Mouse (Mus musculus): ENCODE data around the gene Hist1h4f. TPM values are rescaled to one million over a fixed set of nuclear protein-coding genes. Genes with fewer than 3 reads are reported as not detected.
A peak's percentile ranks its signal among the peaks of the same experiment; 100 is the strongest.
"Not testable (repeated sequence)": the region's sequence is repeated elsewhere in the genome, so short reads cannot be mapped to it uniquely, and the experiment has no call there.

The Hist1h4f gene
- polyA plus RNA-seq, 1 experiment, result 25.6 TPM

DNA sequence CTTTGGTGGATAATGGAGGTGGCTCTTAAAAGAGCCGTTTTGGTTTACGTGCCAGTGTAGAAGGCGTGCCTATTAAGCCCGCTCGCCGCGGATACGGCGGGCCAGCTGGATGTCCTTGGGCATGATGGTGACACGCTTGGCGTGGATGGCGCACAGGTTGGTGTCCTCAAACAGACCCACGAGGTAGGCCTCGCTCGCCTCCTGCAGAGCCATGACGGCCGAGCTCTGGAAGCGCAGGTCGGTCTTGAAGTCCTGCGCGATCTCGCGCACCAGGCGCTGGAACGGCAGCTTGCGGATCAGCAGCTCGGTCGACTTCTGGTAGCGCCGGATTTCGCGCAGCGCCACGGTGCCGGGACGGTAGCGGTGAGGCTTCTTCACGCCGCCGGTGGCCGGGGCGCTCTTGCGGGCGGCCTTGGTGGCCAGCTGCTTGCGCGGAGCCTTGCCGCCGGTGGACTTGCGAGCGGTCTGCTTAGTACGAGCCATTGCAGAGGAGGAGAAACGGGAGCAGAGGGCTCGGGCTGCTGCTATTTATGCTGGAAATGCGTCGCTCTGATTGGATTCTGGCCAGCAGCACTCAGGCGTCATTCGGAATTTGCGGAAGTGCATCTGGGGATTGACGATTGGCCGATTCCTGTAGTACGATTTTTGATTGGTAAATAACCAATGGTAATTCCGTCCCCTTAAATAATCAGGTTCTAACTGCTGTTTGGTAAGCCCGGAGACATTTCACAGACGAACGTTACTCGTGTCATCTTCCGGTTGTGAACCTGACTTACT, 10.6 kb upstream of the Hist1h4f start, which contains the start of gene Hist1h3e:
TSS of gene Hist1h3e (minus strand) at position 487 of the 777 bp plus-strand sequence.
- DNase-seq (ENCODE audit: low read depth), result peak; percentile 99
- TF ChIP-seq POLR2A (IDR thresholded peaks at IDR 0.05; ENCODE audit: borderline replicate concordance, extremely low read depth, insufficient read depth, insufficient read length, poor library complexity, severe bottlenecking), result peak; percentile 75

GRCm38 (mm10) chr13:23561531-23561882, 10.1 kb upstream of the Hist1h4f start:
- not testable (repeated sequence) for DNase-seq (ENCODE audit: low read depth)

DNA sequence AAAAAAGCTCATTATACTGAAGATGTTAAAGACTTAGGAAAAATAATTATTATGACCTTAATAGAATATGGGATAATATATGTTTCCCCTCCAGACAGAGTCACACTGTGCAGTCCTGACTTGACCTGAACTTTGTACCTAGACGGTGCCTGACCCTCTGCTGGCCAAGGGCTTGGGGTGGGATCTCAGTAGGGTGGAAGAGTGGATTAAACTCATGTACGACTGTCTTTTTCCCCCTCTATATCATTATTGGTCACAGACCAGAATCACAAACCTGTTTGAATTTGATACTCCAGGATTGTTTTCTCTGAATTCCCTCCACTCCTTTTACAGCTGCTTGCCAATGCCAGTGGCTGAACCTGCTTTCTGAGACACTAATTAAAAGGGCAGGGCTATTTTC, 9.3 kb upstream of the Hist1h4f start:
- DNase-seq (ENCODE audit: low read depth), result not testable (repeated sequence)

GRCm38 (mm10) chr13:23556906-23557305, 5.5 kb upstream of the Hist1h4f start:
- no peak for DNase-seq (ENCODE audit: low read depth)
- TF ChIP-seq CTCF (IDR thresholded peaks at IDR 0.05; ENCODE audit: borderline replicate concordance, extremely low read depth, insufficient read depth, insufficient read length) (no peak), POLR2A (IDR thresholded peaks at IDR 0.05; ENCODE audit: borderline replicate concordance, extremely low read depth, insufficient read depth, insufficient read length, poor library complexity, severe bottlenecking) (no peak)

- DNase-seq (ENCODE audit: low read depth), result peak; percentile 98
- TF ChIP-seq POLR2A (IDR thresholded peaks at IDR 0.05; ENCODE audit: borderline replicate concordance, extremely low read depth, insufficient read depth, insufficient read length, poor library complexity, severe bottlenecking) (peak; percentile 7; the same call in 1 of the 2 replicates), CTCF (IDR thresholded peaks at IDR 0.05; ENCODE audit: borderline replicate concordance, extremely low read depth, insufficient read depth, insufficient read length) (no peak)
Measured at GRCm38 (mm10) chr13:23555839-23556416, 4.5 kb upstream of the Hist1h4f start.

DNA sequence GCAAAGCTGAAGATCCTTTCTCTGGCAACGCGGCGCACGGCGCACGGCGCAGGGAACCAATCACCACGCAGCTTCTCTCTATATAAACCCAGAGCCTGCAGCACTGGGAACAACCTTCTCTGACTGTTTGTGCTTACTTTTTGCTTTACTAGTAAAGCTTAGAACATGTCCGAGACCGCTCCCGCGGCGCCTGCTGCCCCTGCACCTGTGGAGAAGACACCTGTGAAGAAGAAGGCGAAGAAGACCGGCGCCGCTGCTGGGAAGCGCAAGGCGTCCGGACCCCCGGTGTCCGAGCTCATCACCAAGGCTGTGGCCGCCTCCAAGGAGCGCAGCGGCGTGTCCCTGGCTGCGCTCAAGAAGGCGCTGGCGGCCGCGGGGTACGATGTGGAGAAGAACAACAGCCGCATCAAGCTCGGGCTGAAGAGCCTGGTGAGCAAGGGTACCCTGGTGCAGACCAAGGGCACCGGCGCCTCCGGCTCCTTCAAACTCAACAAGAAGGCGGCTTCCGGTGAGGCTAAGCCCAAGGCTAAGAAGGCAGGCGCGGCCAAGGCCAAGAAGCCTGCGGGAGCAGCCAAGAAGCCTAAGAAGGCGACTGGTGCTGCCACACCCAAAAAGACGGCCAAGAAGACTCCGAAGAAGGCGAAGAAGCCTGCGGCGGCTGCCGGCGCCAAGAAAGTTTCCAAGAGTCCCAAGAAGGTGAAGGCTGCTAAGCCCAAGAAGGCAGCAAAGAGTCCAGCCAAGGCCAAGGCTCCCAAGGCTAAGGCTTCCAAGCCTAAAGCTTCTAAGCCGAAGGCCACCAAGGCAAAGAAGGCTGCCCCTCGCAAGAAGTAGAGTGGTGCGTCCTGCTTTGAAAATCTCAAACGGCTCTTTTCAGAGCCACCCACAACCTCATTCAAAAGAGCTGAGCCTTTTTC, 3.7 kb upstream of the Hist1h4f start:
- DNase-seq (ENCODE audit: low read depth), result peak; percentile 96
- TF ChIP-seq POLR2A (IDR thresholded peaks at IDR 0.05; ENCODE audit: borderline replicate concordance, extremely low read depth, insufficient read depth, insufficient read length, poor library complexity, severe bottlenecking), result peak; percentile 58; the same call in 1 of the 2 replicates
- no peak for TF ChIP-seq CTCF (IDR thresholded peaks at IDR 0.05; ENCODE audit: borderline replicate concordance, extremely low read depth, insufficient read depth, insufficient read length)

DNA sequence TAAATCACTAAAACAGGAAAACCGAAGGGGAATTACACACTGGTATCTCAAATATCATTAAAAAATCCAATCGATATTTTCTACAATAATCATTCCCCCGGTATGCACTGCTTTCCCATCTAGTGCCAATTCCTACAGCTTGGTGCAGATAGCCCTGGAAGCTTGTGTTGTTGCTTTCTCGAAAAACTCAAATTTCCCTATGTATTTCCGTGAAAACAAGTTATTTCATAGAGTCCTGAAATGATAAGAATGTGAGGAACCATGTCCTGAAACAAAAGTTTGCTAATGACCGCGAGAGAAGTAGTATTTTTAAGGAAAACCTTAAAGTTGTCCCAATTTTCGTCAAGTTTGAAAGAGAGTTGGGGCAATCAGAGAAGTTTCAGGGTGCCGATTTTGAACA, 2.9 kb upstream of the Hist1h4f start:
- TF ChIP-seq CTCF (IDR thresholded peaks at IDR 0.05; ENCODE audit: borderline replicate concordance, extremely low read depth, insufficient read depth, insufficient read length), result no peak
- no peak for TF ChIP-seq POLR2A (IDR thresholded peaks at IDR 0.05; ENCODE audit: borderline replicate concordance, extremely low read depth, insufficient read depth, insufficient read length, poor library complexity, severe bottlenecking)
- DNase-seq (ENCODE audit: low read depth), result peak; percentile 49

DNA sequence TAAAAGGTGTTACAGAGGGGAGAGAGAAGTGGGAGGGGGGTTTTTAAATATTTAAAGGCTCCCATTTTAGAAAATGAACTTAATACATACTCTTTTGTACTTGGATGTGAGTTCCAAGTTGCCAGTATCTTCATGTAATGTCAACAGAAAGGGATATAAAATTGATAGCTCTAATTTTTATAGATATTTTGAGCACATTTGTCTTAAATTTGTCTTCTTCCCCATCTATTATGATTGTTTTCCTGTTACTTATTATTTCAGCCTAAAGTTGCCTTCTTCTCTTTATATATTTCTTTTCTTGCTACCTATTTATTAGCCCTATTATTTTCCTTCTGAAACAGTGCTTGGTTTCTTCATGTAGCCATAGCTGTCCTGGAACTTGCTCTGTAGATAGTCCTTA, 1.5 kb upstream of the Hist1h4f start, which contains the start of gene Hist1h1d:
TSS of gene Hist1h1d (plus strand) at position 301 of the 400 bp plus-strand sequence.
- TF ChIP-seq POLR2A (IDR thresholded peaks at IDR 0.05; ENCODE audit: borderline replicate concordance, extremely low read depth, insufficient read depth, insufficient read length, poor library complexity, severe bottlenecking) (no peak), CTCF (IDR thresholded peaks at IDR 0.05; ENCODE audit: borderline replicate concordance, extremely low read depth, insufficient read depth, insufficient read length) (no peak)
- no peak for DNase-seq (ENCODE audit: low read depth)

GRCm38 (mm10) chr13:23551931-23552914, 775 bp upstream of the Hist1h4f start:
- no peak for DNase-seq (ENCODE audit: low read depth)
- TF ChIP-seq CTCF (IDR thresholded peaks at IDR 0.05; ENCODE audit: borderline replicate concordance, extremely low read depth, insufficient read depth, insufficient read length) (no peak), POLR2A (IDR thresholded peaks at IDR 0.05; ENCODE audit: borderline replicate concordance, extremely low read depth, insufficient read depth, insufficient read length, poor library complexity, severe bottlenecking) (no peak)

- no peak for TF ChIP-seq CTCF (IDR thresholded peaks at IDR 0.05; ENCODE audit: borderline replicate concordance, extremely low read depth, insufficient read depth, insufficient read length)
Measured at GRCm38 (mm10) chr13:23550761-23551145, 695 bp downstream of the Hist1h4f start.

DNA sequence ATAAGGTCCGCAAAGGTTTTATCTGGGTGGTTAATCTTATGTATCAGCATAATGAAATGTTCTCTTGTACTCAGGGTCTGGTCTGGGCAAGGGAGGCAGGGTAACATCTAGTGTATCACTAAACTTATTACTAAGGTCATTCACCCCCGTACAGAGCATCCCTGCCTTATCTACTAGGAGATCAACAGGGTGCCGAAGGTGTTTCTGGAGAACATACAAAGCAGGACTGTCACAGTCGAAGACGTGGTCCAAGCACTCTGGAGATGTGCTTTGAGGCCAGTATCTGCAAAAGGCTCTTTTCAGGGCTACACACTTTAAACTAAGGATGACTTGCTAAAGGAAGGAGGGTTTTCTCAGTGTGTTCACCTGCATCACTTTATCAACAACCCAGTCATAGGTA, 4.8 kb downstream of the Hist1h4f start:
- TF ChIP-seq CTCF (IDR thresholded peaks at IDR 0.05; ENCODE audit: borderline replicate concordance, extremely low read depth, insufficient read depth, insufficient read length) (no peak), POLR2A (IDR thresholded peaks at IDR 0.05; ENCODE audit: borderline replicate concordance, extremely low read depth, insufficient read depth, insufficient read length, poor library complexity, severe bottlenecking) (no peak)
- no peak for DNase-seq (ENCODE audit: low read depth)

More at GRCm38 (mm10) chr13:23550761-23551145, 695 bp downstream of the Hist1h4f start:
- peak; percentile 56 for DNase-seq (ENCODE audit: low read depth)

GRCm38 (mm10) chr13:23544787-23545120, 6.7 kb downstream of the Hist1h4f start:
- DNase-seq (ENCODE audit: low read depth), result peak; percentile 27
